12 mouse cellular contexts compared by ENCODE assay signal in genomic region chr7:139221072-139221471, GRCm38 (mm10). TPM values are rescaled to one million over a fixed set of nuclear protein-coding genes. Genes with fewer than 3 reads are reported as not detected.
"Had no signal": no experiment of that assay in that cellular context is flagged by ENCODE, and none has a peak within 500 bp of the region (broad histone marks: within the 10 kb centered on the region; RNA-seq: fewer than 3 reads in every experiment).

No protein-coding gene starts in this region.

- H3K27ac ChIP-seq: intestine, embryonic 15.5 days; kidney, embryonic 15.5 days; limb, embryonic 10.5 days; liver, embryonic 13.5 days; lung, embryonic 15.5 days; midbrain, embryonic 13.5 days; neural tube, embryonic 15.5 days had no signal

- H3K9ac ChIP-seq: intestine, embryonic 15.5 days; kidney, embryonic 15.5 days; liver, embryonic 13.5 days; liver, postnatal 0 days; lung, embryonic 15.5 days; midbrain, embryonic 13.5 days; neural tube, embryonic 15.5 days had no signal

- H3K4me3 ChIP-seq: intestine, embryonic 15.5 days; kidney, embryonic 15.5 days; limb, embryonic 10.5 days; liver, embryonic 13.5 days; lung, embryonic 15.5 days; midbrain, embryonic 13.5 days; neural tube, embryonic 15.5 days had no signal

- H3K9me3 ChIP-seq: intestine, embryonic 15.5 days; kidney, embryonic 15.5 days; limb, embryonic 10.5 days; liver, embryonic 13.5 days; lung, embryonic 15.5 days; midbrain, embryonic 13.5 days; neural tube, embryonic 15.5 days had no signal

- H3K4me2 ChIP-seq: intestine, embryonic 15.5 days; kidney, embryonic 15.5 days; liver, embryonic 13.5 days; lung, embryonic 15.5 days; midbrain, embryonic 13.5 days; neural tube, embryonic 15.5 days had no signal

- H3K27me3 ChIP-seq: intestine, embryonic 15.5 days; kidney, embryonic 15.5 days; liver, embryonic 13.5 days; lung, embryonic 15.5 days; midbrain, embryonic 13.5 days; neural tube, embryonic 15.5 days had no signal

- DNase-seq: kidney, postnatal 14 days; liver, embryonic 13.5 days; liver, postnatal 0 days; right cerebral cortex, postnatal 4 days; spleen, adult 18-20 months; thymus, postnatal 14 days had no signal

- H3K4me1 ChIP-seq: limb, embryonic 10.5 days; midbrain, embryonic 13.5 days; neural tube, embryonic 15.5 days had no signal

- H3K36me3 ChIP-seq: intestine, embryonic 15.5 days; kidney, embryonic 15.5 days; limb, embryonic 10.5 days; liver, embryonic 13.5 days; lung, embryonic 15.5 days; midbrain, embryonic 13.5 days; neural tube, embryonic 15.5 days had no signal

- ATAC-seq: liver, postnatal 0 days; midbrain, embryonic 13.5 days had no signal

RNA-seq across cellular contexts. Expression of gene Stk32c, which starts 8.0 kb away (rescaled TPM):
- polyA plus RNA-seq: liver, embryonic 13.5 days; liver, postnatal 0 days had no signal
